Mouse (Mus musculus) heart, adult 2 months (tissue): Measurements from ENCODE around the gene Nomo1.

Experiments used
- CTCF ChIP-seq: fragments of 200-600 bp; IDR thresholded peaks from 2 replicates; pipeline ENCODE4 v1.8.1; 2022; ENCODE audit warnings: antibody characterized with exemption, mild to moderate bottlenecking, moderate library complexity
- EP300 ChIP-seq: fragments of 200-500 bp; IDR thresholded peaks from 2 replicates; pipeline ENCODE4 v1.6.1; 2011; ENCODE audit warnings: low read depth, low read length, control low read depth; ENCODE audit not compliant: insufficient read depth
- POLR2A ChIP-seq: fragments of 200-500 bp; IDR thresholded peaks from 2 replicates; pipeline ENCODE4 v1.6.1; 2011; ENCODE audit warnings: mild to moderate bottlenecking, low read depth, low read length, control low read depth; ENCODE audit not compliant: insufficient read depth

DNA sequence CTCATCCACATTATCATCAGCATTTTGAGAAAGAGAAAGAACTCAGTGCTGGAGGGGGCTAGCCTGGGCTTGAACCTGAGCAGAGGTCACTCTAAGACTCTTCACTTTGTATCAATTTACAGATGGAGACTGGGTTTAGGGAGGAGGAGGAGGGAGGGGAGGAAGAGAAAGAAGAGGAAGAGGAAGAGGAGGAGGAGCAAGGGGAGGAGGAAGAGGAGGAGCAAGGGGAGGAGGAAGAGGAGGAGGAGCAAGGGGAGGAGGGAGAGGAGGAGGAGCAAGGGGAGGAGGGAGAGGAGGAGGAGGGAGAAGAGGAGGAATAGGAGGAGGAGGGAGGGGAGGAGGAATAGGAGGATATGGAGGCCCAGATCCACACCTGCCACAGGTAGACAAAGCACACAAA lies 21.4 kb upstream of the Nomo1 start:
- TF ChIP-seq POLR2A (no peak), CTCF (no peak), EP300 (no peak)
